Mouse (Mus musculus) hematopoietic stem cell, adult 5-6 weeks (primary cell): ENCODE measurements around the gene Slc25a25. TPM values are rescaled to one million over a fixed set of nuclear protein-coding genes. Genes with fewer than 3 reads are reported as not detected.

Source experiments
- ATAC-seq, 2 experiments: fragments of 125-278 bp in 1 of 2; replicated peaks in 1 of 2; 2 replicates each; pipeline ENCODE4 v1.8.0; 2016 to 2017; ENCODE audit warnings: inconsistent platforms in 2 of 2, mild to moderate bottlenecking in 2 of 2, moderate number of reproducible peaks in 2 of 2, low read depth in 1 of 2, moderate TSS enrichment in 1 of 2; ENCODE audit not compliant: low FRiP score in 2 of 2, poor library complexity in 2 of 2, severe bottlenecking in 2 of 2, insufficient read depth in 1 of 2, low TSS enrichment in 1 of 2
- total RNA-seq: library from RNA; stranded (forward); fragments of 172-1452, 232-1000 nt; gene quantifications from 2 replicates; pipeline ENCODE4 v1.2.3, GENCODE M21; 2017

The Slc25a25 gene
- total RNA-seq, 1 experiment from 2014 or later = 22.3 TPM

- ATAC-seq = no peak
Measured at GRCm38 (mm10) chr2:32419359-32419758, 31.9 kb downstream of the Slc25a25 start.

- ATAC-seq = no peak
Measured at GRCm38 (mm10) chr2:32418430-32419151, 32.7 kb downstream of the Slc25a25 start.

- no peak for ATAC-seq
Measured at GRCm38 (mm10) chr2:32417486-32417885, 33.8 kb downstream of the Slc25a25 start.

- ATAC-seq = no peak
Measured at GRCm38 (mm10) chr2:32416556-32416955, 34.7 kb downstream of the Slc25a25 start.

GRCm38 (mm10) chr2:32415801-32416200 is 35.4 kb downstream of the Slc25a25 start:
- ATAC-seq = no peak

GRCm38 (mm10) chr2:32413936-32414335 is 37.3 kb downstream of the Slc25a25 start:
- no peak for ATAC-seq

- ATAC-seq = no peak
Measured at GRCm38 (mm10) chr2:32412742-32413531, 38.3 kb downstream of the Slc25a25 start.

- ATAC-seq = no peak
Measured at GRCm38 (mm10) chr2:32411407-32411806, 39.8 kb downstream of the Slc25a25 start.

- ATAC-seq = no peak
Measured at GRCm38 (mm10) chr2:32408429-32409424, 42.5 kb downstream of the Slc25a25 start.

- ATAC-seq = no peak
Measured at GRCm38 (mm10) chr2:32407144-32407824, 44.0 kb downstream of the Slc25a25 start.

- ATAC-seq = peak; percentile 77 to 90
Measured at GRCm38 (mm10) chr2:32404663-32405062, 46.6 kb downstream of the Slc25a25 start.

GRCm38 (mm10) chr2:32396695-32397094 is 54.5 kb downstream of the Slc25a25 start:
- no peak for ATAC-seq

GRCm38 (mm10) chr2:32395946-32396621 is 55.2 kb downstream of the Slc25a25 start:
- peak; percentile 79 for ATAC-seq

- ATAC-seq = peak; percentile 85 to 94
Measured at GRCm38 (mm10) chr2:32395484-32395945, 55.7 kb downstream of the Slc25a25 start, which contains the start of gene Ptges2. Ptges2 (plus strand) TSS chr2:32395896.

- peak; percentile 19 to 37; a peak in 1 of 4 replicates for ATAC-seq
Measured at GRCm38 (mm10) chr2:32394973-32395372, 56.3 kb downstream of the Slc25a25 start.

GRCm38 (mm10) chr2:32392063-32392462 is 59.2 kb downstream of the Slc25a25 start:
- no peak for ATAC-seq
